Mouse (Mus musculus): Measurements from ENCODE around the gene Znhit6.

- TF ChIP-seq CTCF (IDR thresholded peaks at IDR 0.05; ENCODE audit: borderline replicate concordance, control insufficient read depth, extremely low read depth, insufficient read depth, low read length, poor library complexity) (no peak), POLR2A (IDR thresholded peaks at IDR 0.05; ENCODE audit: control insufficient read depth, extremely low read depth, insufficient read depth, low read length, poor library complexity) (no peak)
Observed at GRCm38 (mm10) chr3:145574468-145574867, 1.5 kb upstream of the Znhit6 start.
